Mouse (Mus musculus): ENCODE measurements at regions not wholly inside any gene's neighbourhood (a gene's known extent, or its start where the extent isn't known, plus 50 kb on each side); places are given as distances from the start of the nearest gene placed in this dataset.

- TF ChIP-seq CTCF (IDR thresholded peaks at IDR 0.05), result no peak
- no peak for TF ChIP-seq POLR2A (IDR thresholded peaks at IDR 0.05; ENCODE audit: insufficient read depth, low read depth, low read length)
- TF ChIP-seq EP300 (IDR thresholded peaks at IDR 0.05; ENCODE audit: insufficient read depth, low read depth, low read length), result no peak
Observed at GRCm38 (mm10) chr5:91807070-91808065, 155.5 kb downstream of the Rchy1 start.
